Mouse (Mus musculus): ENCODE results near the gene Nodal.
A peak's percentile ranks its signal among the peaks of the same experiment; 100 is the strongest.

Gene Nodal

DNA sequence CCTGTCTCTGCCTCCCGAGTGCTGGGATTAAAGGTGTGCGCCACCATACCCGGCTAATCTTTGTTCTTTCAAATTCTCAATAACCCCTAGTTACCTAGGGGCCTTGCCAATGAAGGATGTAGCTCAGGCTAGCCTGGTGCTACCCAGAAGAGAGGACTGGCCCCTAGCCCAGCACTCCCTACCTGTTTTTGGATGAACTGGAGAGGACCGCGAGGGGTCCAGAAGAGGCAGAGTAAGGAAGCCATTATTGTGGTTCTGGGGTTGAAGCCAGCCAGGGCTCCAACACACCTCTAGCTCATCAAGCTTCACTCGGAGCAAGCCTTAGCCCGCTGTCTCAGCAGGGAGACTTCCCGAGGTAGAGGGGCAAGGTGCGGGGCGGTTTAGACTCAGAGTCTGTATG, at the start of gene Nodal:
Nodal (plus strand) TSS at position 301 of the 400 bp plus-strand sequence.
- DNase-seq (ENCODE audit: extremely low spot score, low read depth, low spot score) = no peak

DNA sequence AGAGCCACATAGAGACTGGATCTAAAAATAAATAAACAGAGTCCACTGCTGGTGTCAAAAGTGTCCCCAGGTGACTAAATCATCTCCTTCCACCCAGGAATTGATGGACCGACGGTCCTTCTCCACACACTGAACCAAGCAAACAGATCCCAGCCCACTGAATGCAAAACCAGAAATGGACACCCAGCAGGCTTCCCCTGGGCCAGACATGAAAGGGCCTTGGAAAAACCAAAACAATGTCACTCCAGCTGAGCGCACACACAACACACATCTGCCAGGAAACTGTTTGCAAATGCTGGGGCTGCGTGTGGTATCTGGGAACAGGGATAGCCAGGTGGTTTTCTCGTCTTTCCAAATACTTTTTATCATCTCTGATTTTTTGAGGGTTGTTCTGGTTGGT, 48.0 kb upstream of the Nodal start:
- no peak for DNase-seq (ENCODE audit: extremely low spot score, low read depth, low spot score)

- no peak for DNase-seq (ENCODE audit: extremely low spot score, low read depth, low spot score)
Measured at GRCm38 (mm10) chr10:61370273-61370979, 47.3 kb upstream of the Nodal start.

- no peak for DNase-seq (ENCODE audit: extremely low spot score, low read depth, low spot score)
Measured at GRCm38 (mm10) chr10:61371884-61372584, 45.7 kb upstream of the Nodal start.

GRCm38 (mm10) chr10:61372585-61372923, 45.2 kb upstream of the Nodal start:
- no peak for DNase-seq (ENCODE audit: extremely low spot score, low read depth, low spot score)

- no peak for DNase-seq (ENCODE audit: extremely low spot score, low read depth, low spot score)
Measured at GRCm38 (mm10) chr10:61374076-61374475, 43.7 kb upstream of the Nodal start.

- no peak for DNase-seq (ENCODE audit: extremely low spot score, low read depth, low spot score)
Measured at GRCm38 (mm10) chr10:61374771-61375481, 42.8 kb upstream of the Nodal start.

- no peak for DNase-seq (ENCODE audit: extremely low spot score, low read depth, low spot score)
Measured at GRCm38 (mm10) chr10:61378050-61378449, 39.7 kb upstream of the Nodal start.

GRCm38 (mm10) chr10:61378698-61379097, 39.1 kb upstream of the Nodal start:
- no peak for DNase-seq (ENCODE audit: extremely low spot score, low read depth, low spot score)

DNA sequence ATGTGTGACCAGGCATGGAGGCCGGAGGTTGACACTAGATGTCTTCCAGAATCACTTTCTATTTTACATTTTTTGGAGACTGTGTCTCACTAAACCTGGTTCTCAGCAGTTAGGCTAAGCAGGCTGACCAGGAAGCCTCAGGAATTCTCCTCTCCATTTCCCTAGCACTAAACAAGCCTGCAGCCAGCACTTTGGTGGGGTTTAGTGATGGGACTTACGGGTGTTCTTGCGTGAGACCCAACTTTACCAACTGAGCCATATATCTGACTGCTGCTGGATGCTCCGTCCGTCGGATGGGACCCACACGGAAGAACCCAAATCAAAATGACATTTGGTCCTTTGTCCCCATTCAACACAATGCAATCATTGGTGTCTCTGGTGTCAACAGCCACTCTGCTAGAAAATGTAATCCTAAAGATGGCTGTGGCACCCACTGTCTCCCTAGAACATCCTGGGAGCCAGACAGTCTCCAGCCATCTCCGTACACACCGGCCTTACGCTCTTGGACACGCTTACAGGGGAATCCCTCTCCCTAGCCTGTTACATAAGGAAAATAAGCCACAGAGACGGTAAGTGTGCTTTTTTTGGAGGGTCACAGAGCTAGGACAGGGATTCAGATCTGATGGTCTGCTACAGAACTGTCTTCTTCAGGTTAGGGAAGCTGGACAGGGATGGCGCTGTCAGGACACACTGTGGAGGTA, 38.3 kb upstream of the Nodal start:
- DNase-seq (ENCODE audit: extremely low spot score, low read depth, low spot score) = no peak

DNA sequence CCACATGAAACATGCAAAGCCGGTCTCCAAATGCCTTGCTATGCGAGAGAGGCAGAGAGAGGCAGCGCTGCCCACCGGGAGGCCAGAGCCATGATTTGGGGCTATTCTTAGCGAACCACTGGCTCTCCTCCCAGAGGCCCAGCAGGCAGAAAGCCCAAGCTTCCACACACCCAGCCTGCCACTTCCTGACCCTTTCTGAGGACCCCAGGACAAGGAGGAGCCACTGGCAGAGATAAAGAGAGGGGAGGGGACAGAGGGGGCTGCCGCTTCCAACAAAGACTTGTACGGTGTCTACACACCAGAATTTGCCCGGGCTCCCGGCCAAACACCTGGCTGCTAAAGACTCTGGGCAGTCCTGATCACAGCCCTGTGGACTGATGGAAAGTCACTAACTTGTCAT, 37.6 kb upstream of the Nodal start:
- no peak for DNase-seq (ENCODE audit: extremely low spot score, low read depth, low spot score)

DNA sequence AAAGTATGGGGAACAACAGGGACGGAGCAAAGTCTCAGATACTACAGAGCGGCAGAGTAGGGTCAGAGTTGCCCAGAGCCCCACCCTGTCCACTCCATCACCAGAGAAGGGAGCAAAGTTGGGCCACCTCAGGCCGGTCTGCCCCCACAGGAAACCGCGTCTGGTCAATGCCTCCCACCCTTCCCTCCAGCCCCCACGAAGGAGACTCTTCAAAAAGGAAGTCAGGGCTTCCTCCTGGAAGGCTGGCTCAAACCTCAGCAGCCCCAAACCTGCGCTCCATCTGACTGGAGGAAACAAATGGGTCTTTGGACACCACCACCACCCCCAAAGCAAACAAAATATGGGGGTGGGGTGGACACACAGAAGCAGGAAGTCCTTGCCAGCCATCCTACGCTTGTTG, 35.9 kb upstream of the Nodal start:
- no peak for DNase-seq (ENCODE audit: extremely low spot score, low read depth, low spot score)

GRCm38 (mm10) chr10:61382281-61382731, 35.5 kb upstream of the Nodal start:
- DNase-seq (ENCODE audit: extremely low spot score, low read depth, low spot score) = no peak

GRCm38 (mm10) chr10:61383021-61383714, 34.6 kb upstream of the Nodal start, which contains the start of gene Pald1:
Gene Pald1, minus strand, starts transcription at chr10:61383530.
- DNase-seq (ENCODE audit: extremely low spot score, low read depth, low spot score) = peak; percentile 31

- DNase-seq (ENCODE audit: extremely low spot score, low read depth, low spot score) = no peak
Measured at GRCm38 (mm10) chr10:61383715-61384047, 34.1 kb upstream of the Nodal start.

GRCm38 (mm10) chr10:61385174-61385573, 32.6 kb upstream of the Nodal start:
- no peak for DNase-seq (ENCODE audit: extremely low spot score, low read depth, low spot score)

DNA sequence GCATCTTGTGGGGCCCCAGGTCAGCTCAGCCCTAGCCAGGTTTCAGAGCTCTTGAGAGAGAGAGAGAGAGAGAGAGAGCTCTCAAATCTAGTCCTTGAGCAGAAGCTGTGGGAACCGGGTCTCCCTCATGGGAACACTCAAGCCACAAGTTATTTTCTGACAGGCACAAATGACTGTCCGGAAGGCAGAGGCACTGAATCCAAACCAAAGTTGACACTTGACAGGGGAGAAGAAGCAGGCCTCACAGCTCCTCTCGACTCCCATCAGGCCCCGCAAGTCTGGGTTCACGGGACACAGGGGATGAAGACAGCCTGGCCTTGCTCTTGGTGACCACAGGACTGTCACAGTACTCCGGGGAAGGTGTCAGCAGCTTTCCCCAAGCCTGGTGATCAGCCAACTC, 31.5 kb upstream of the Nodal start:
- no peak for DNase-seq (ENCODE audit: extremely low spot score, low read depth, low spot score)

DNA sequence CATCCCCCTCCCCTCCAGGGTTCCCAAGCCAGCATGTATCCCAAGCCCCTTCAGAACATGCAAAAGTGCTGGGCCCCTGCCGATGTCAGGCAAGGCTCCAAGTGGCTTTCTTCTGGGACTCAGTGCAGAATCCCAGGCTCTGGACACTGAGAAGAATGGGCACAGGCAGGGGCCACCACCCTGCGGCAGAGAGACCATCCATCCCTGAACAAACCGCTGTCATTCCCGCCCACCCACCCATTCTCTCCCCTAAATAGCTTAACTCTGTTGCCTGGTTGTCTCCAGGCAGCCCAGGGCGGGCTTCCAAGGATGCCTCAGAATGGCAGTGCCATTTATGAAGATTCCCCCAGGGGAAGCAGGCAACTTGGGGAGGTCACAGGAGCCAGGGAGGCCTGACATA, 28.8 kb upstream of the Nodal start:
- DNase-seq (ENCODE audit: extremely low spot score, low read depth, low spot score) = no peak

DNA sequence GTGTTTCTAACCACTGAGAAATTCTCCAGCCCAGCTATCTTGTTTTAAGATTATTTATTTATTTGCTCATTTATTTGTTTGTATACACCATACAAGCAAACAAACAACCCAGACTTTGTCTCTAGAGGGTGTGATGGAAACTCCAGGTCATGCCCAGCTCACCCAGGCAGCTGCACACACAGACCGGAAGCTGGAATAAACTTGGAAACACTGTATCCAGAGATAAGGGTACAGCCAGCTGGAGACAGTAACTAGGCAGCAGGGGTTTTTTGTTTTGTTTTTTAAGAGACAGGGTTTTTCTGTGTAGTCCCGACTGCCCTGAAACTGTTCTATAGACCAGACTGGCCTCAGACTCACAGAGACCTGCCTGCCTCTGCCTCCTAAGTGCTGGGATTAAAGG, 27.6 kb upstream of the Nodal start:
- no peak for DNase-seq (ENCODE audit: extremely low spot score, low read depth, low spot score)

DNA sequence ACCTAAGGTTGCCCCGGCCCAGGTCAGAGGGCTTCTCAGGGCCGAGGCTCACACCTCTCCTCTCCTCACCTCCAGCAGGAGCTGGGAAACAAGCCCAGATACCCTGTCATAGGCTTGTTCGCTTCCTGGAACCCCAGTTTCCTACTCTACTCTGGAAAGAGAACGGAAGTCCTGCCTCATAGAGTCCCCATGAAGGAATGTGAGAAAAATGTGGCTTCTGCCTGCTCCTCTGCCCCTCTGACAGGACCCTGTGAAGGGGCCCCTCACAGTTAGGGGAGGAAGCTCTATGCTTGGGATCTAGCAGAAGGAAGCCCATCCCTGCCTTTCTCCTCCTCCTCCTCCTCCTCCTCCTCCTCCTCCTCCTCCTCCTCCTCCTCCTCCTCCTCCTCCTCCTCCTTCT, 25.2 kb upstream of the Nodal start:
- DNase-seq (ENCODE audit: extremely low spot score, low read depth, low spot score) = no peak

Measured in hindlimb bud, embryonic 11.5 days (tissue).